ENCODE assay signal across 8 mouse cellular contexts in the genomic region with DNA sequence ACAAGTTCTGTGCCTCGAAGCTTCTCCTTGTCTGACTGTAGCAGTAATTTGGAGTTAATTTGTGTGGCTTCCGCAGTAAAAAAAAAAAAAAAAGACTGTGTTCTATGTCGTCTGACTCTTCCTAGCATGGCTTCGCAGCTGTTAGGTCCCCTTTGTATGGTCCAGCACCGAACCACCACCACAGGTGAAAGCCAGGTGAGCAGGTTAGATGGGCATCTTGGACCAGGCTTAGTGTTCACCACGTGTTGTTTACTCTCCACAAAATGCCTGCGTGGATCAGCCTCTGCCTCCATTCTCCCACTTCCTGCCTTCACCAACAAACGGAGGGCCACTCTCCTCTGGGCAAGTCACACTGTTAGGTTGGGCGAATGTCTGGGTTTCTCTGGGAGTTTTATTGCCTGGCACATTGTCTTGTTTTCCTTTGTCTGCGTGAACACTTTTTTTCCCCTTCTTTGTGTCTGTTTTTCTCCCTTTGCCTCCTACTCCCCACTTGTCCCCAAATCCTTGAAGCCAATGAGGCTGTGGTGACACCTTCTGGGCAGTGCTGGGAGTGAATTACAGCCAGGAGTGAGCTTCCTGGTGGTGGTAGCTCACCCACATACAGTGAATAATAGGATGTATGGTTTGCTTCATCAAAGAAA.
DNase-seq lines count a peak whose midpoint lies in the region; ATAC-seq and TF ChIP-seq lines count a peak whose summit lies in the region.

No protein-coding gene starts in this region.

- no peaks in the 10 kb centered on the region for H3K27me3 ChIP-seq in forebrain, embryonic 16.5 days (replicated peaks; ENCODE audit: control insufficient read depth, insufficient read depth, low read length)

- peak overlapping the region; percentile 8; the same call in 1 of the 2 replicates for H3K27ac ChIP-seq in forebrain, embryonic 16.5 days (ENCODE audit: low read length)
- H3K27ac ChIP-seq in layer of hippocampus, adult 2 months, result no peak overlapping the region

- H3K4me3 ChIP-seq in forebrain, embryonic 16.5 days (replicated peaks; ENCODE audit: low read length), result peak overlapping the region; percentile 3; the same call in 1 of the 2 replicates
- H3K4me3 ChIP-seq in layer of hippocampus, adult 2 months, result peak overlapping the region; percentile 44

- peaks cover 22% of the 10 kb centered on the region for H3K4me1 ChIP-seq in forebrain, embryonic 16.5 days (replicated peaks; ENCODE audit: control insufficient read depth, insufficient read depth, low read length)

- WGBS in forebrain, embryonic 16.5 days, result 23% methylated on average over 10 of the region's 10 CpGs

- H3K9me3 ChIP-seq in forebrain, embryonic 16.5 days (ENCODE audit: control insufficient read depth, low read length), result no peaks in the 10 kb centered on the region

- peak; percentile 86 for TF ChIP-seq CTCF in layer of hippocampus, adult 2 months (conservative IDR thresholded peaks at IDR 0.05)

- peak; percentile 91 for DNase-seq in 3T3-L1 (ENCODE audit: low read depth, low spot score)
- peak; percentile 76 to 77 for DNase-seq in adrenal gland, postnatal 36 days
- DNase-seq in heart, postnatal 4 days, result peak; percentile 81
- peak; percentile 66 to 70 for DNase-seq in layer of hippocampus, adult 2 months (ENCODE audit: low spot score in 2 of 2)
- peak; percentile 28 to 45 for DNase-seq in lung, adult 18-20 months
- DNase-seq in ovary, postnatal 36 days (ENCODE audit: low spot score), result peak; percentile 65
- DNase-seq in c-Kit-positive CD71-positive TER-119-positive erythroid progenitor cells, embryonic 14.5 days (ENCODE audit: low spot score), result no peak

- no peaks in the 10 kb centered on the region for H3K36me3 ChIP-seq in forebrain, embryonic 16.5 days (ENCODE audit: control insufficient read depth, insufficient read depth)

- H3K9ac ChIP-seq in forebrain, embryonic 16.5 days (replicated peaks; ENCODE audit: low read depth, low read length), result peak overlapping the region; percentile 43

- peak overlapping the region; percentile 45 for H3K4me2 ChIP-seq in forebrain, embryonic 16.5 days (ENCODE audit: low read length)

- peak; percentile 86 for ATAC-seq in forebrain, embryonic 16.5 days
